Mouse (Mus musculus): ENCODE results near the gene Ahdc1. TPM values are rescaled to one million over a fixed set of nuclear protein-coding genes. Genes with fewer than 3 reads are reported as not detected.

Gene Ahdc1
- total and polyA plus RNA-seq, 3 experiments, result 2.5 to 8.8 TPM; not detected in 1

DNA sequence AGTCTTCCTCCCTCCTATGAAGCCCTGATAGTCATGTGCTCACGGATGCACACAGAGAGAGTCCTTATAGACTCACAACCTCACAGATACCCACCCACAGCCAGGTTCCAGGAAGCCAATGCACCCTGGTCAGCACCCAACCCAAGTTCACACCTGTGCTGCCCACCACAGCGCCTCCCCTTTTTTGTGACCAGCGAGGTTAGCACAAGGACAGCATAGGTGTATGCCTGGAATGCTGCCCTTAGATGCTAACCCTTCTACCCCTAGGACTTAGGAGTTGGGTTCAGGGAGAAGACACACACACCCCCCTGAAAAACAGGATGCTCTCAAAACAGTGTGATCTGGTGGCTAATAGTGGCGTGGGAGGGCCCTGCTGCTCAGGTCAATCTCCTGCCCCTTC, 78.7 kb downstream of the Ahdc1 start:
- Histone ChIP-seq H3K9ac (ENCODE audit: control insufficient read depth, low read depth, low read length, poor library complexity, severe bottlenecking) (no peak overlapping the region), H3K36me3 (ENCODE audit: control insufficient read depth in 1 of 2, insufficient read depth in 2 of 2, low read length in 2 of 2) (peaks cover 0 to 3% of the 10 kb centered on the region in 2 experiments; a peak in 1 of 4 replicates), H3K79me2 (ENCODE audit: control insufficient read depth, insufficient read depth, low read length, poor library complexity) (no peaks in the 10 kb centered on the region), H3K4me3 (ENCODE audit: control insufficient read depth in 1 of 2, insufficient read depth in 1 of 2, low read depth in 2 of 2, low read length in 2 of 2) (no peak overlapping the region), H3K27ac (ENCODE audit: control insufficient read depth, low read depth, low read length) (no peak overlapping the region), H3K4me1 (ENCODE audit: control insufficient read depth in 1 of 2, insufficient read depth in 2 of 2, low read length in 2 of 2) (peaks cover 0 to 7% of the 10 kb centered on the region in 2 experiments; a peak in 3 of 4 replicates), H3K9me3 (replicated peaks; ENCODE audit: insufficient read depth, low read length) (no peaks in the 10 kb centered on the region), H3K27me3 (ENCODE audit: control insufficient read depth in 1 of 2, insufficient read depth in 2 of 2, low read length in 2 of 2) (peaks cover 0 to 3% of the 10 kb centered on the region in 2 experiments; a peak in 2 of 4 replicates)
- DNase-seq (ENCODE audit: low read depth, low spot score), result no peak
- TF ChIP-seq GABPA (IDR thresholded peaks at IDR 0.05; ENCODE audit: low read depth, low read length) (no peak), MAFK (IDR thresholded peaks at IDR 0.05; ENCODE audit: borderline replicate concordance, low read depth, low read length) (no peak), ZKSCAN1 (IDR thresholded peaks at IDR 0.05; ENCODE audit: low read depth, low read length) (no peak), TCF12 (IDR thresholded peaks at IDR 0.05; ENCODE audit: low read depth, low read length) (no peak), SIN3A (IDR thresholded peaks at IDR 0.05; ENCODE audit: low read length) (no peak), GATA1 (IDR thresholded peaks at IDR 0.05; ENCODE audit: low read depth, low read length) (no peak), JUND (IDR thresholded peaks at IDR 0.05; ENCODE audit: low read depth, low read length) (no peak)

GRCm38 (mm10) chr4:133090276-133090719, 79.2 kb downstream of the Ahdc1 start:
- H3K4me1 ChIP-seq (ENCODE audit: control insufficient read depth in 1 of 2, insufficient read depth in 2 of 2, low read length in 2 of 2), result peaks cover 0 to 7% of the 10 kb centered on the region in 2 experiments; a peak in 3 of 4 replicates
- H3K27ac ChIP-seq (ENCODE audit: control insufficient read depth, low read depth, low read length), result no peak overlapping the region
- peaks cover 0 to 3% of the 10 kb centered on the region in 2 experiments; a peak in 2 of 4 replicates for H3K27me3 ChIP-seq (ENCODE audit: control insufficient read depth in 1 of 2, insufficient read depth in 2 of 2, low read length in 2 of 2)

DNA sequence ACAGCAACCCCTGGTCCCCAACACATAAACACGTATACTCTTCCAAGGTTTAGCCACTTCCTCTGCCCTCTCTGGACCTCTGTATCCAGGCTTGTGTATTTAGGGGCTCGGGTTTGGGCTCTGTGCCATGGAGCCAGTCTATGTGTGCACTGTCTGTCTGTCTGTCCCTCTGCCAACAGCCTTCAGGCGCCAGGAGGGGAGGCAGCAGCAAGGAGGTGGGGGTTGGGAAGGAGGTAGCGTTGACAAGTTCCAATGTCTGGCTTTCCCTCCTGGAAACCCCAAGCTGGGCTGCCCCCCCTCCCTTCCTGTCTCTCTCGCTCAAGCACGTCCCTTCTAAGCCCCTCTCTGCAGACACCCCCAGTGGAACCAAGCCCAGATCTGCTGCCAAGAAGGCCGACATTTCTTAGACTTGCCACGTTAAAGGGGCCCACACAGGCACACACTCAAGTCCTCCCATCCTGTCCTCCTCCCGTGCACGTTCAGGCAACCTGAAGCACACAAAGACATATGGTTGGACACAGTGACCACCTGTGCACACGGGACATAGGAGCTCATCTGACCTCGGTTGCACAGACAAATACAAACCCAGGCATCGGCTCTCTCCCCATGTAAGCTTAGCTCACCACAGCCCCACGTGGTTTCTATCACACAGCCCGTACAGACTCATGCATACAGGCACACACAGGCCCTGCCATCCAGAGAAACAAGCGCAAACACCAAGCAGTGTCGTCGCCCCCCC, 79.8 kb downstream of the Ahdc1 start:
- H3K9ac ChIP-seq (ENCODE audit: control insufficient read depth, low read depth, low read length, poor library complexity, severe bottlenecking), result no peak overlapping the region
- H3K9me3 ChIP-seq (replicated peaks; ENCODE audit: insufficient read depth, low read length), result no peaks in the 10 kb centered on the region
- no peak for DNase-seq (ENCODE audit: low read depth, low spot score)
- no peak overlapping the region for H3K27ac ChIP-seq (ENCODE audit: control insufficient read depth, low read depth, low read length)
- H3K36me3 ChIP-seq (ENCODE audit: control insufficient read depth in 1 of 2, insufficient read depth in 2 of 2, low read length in 2 of 2), result peaks cover 0 to 3% of the 10 kb centered on the region in 2 experiments; a peak in 1 of 4 replicates
- peak; percentile 16; the same call in 1 of the 2 replicates for TF ChIP-seq MAX (IDR thresholded peaks at IDR 0.05; ENCODE audit: low read length)
- no peak for TF ChIP-seq EP300 (IDR thresholded peaks at IDR 0.05; ENCODE audit: low read depth in 1 of 2, low read length in 2 of 2)
- H3K79me2 ChIP-seq (ENCODE audit: control insufficient read depth, insufficient read depth, low read length, poor library complexity), result no peaks in the 10 kb centered on the region
- no peak overlapping the region for H3K4me3 ChIP-seq (ENCODE audit: control insufficient read depth in 1 of 2, insufficient read depth in 1 of 2, low read depth in 2 of 2, low read length in 2 of 2)
- peaks cover 0 to 3% of the 10 kb centered on the region in 2 experiments; a peak in 2 of 4 replicates for H3K27me3 ChIP-seq (ENCODE audit: control insufficient read depth in 1 of 2, insufficient read depth in 2 of 2, low read length in 2 of 2)
- H3K4me1 ChIP-seq (ENCODE audit: control insufficient read depth in 1 of 2, insufficient read depth in 2 of 2, low read length in 2 of 2), result peaks cover 0 to 7% of the 10 kb centered on the region in 2 experiments; a peak in 3 of 4 replicates

More at GRCm38 (mm10) chr4:133090276-133090719, 79.2 kb downstream of the Ahdc1 start:
- no peak for DNase-seq (ENCODE audit: low read depth, low spot score)
- H3K9me3 ChIP-seq (replicated peaks; ENCODE audit: insufficient read depth, low read length), result no peaks in the 10 kb centered on the region
- H3K36me3 ChIP-seq (ENCODE audit: control insufficient read depth in 1 of 2, insufficient read depth in 2 of 2, low read length in 2 of 2), result peaks cover 0 to 3% of the 10 kb centered on the region in 2 experiments; a peak in 1 of 4 replicates
- H3K79me2 ChIP-seq (ENCODE audit: control insufficient read depth, insufficient read depth, low read length, poor library complexity), result no peaks in the 10 kb centered on the region
- TF ChIP-seq ETS1 (IDR thresholded peaks at IDR 0.05; ENCODE audit: low read depth, low read length), result no peak
- TF ChIP-seq ZC3H11A (IDR thresholded peaks at IDR 0.05; ENCODE audit: low read depth, low read length), result no peak
- TF ChIP-seq EP300 (IDR thresholded peaks at IDR 0.05; ENCODE audit: low read depth in 1 of 2, low read length in 2 of 2), result no peak
- TF ChIP-seq MAX (IDR thresholded peaks at IDR 0.05; ENCODE audit: low read length), result no peak
- no peak for TF ChIP-seq HCFC1 (IDR thresholded peaks at IDR 0.05; ENCODE audit: low read depth, low read length)
- H3K9ac ChIP-seq (ENCODE audit: control insufficient read depth, low read depth, low read length, poor library complexity, severe bottlenecking), result no peak overlapping the region
- no peak overlapping the region for H3K4me3 ChIP-seq (ENCODE audit: control insufficient read depth in 1 of 2, insufficient read depth in 1 of 2, low read depth in 2 of 2, low read length in 2 of 2)

Data from MEL (cell line).